Mouse (Mus musculus) embryonic facial prominence, embryonic 11.5 days (tissue): ENCODE results near the gene Rbm8a. TPM values are rescaled to one million over a fixed set of nuclear protein-coding genes. Genes with fewer than 3 reads are reported as not detected.
"Not testable (repeated sequence)": the region's sequence is repeated elsewhere in the genome, so short reads cannot be mapped to it uniquely, and the experiment has no call there.

Experiments
- ATAC-seq: fragments of 200-750 bp; cut with Nextera tagmentation; replicated peaks from 2 replicates; pipeline ENCODE4 v1.8.0; 2017; ENCODE audit warnings: low read depth; ENCODE audit not compliant: insufficient number of reproducible peaks, low FRiP score, low TSS enrichment
- DNase-seq: peaks from one replicate; pipeline ENCODE4 v3.0.0-alpha.2; 2015; ENCODE audit warnings: low spot score
- H3K27ac ChIP-seq: fragments of 300-500 bp; sonication (generic); replicated peaks from 2 replicates; pipeline ENCODE4 v1.5.1; 2014; ENCODE audit warnings: mild to moderate bottlenecking, low read depth, low read length, control low read depth
- H3K27me3 ChIP-seq: fragments of 300-500 bp; sonication (generic); 2 replicates; pipeline ENCODE4 v1.6.1; 2014; ENCODE audit warnings: mild to moderate bottlenecking, low read length, moderate library complexity, mixed read lengths; ENCODE audit not compliant: control insufficient read depth, insufficient read depth
- H3K36me3 ChIP-seq: fragments of 300-500 bp; sonication (generic); replicated peaks from 2 replicates; pipeline ENCODE4 v1.6.1; 2014; ENCODE audit warnings: low read depth, mild to moderate bottlenecking, low read length, moderate library complexity, mixed read lengths; ENCODE audit not compliant: control insufficient read depth, insufficient read depth
- H3K4me1 ChIP-seq: fragments of 300-500 bp; sonication (generic); 2 replicates; pipeline ENCODE4 v1.6.1; 2014; ENCODE audit warnings: low read length, mixed read lengths; ENCODE audit not compliant: control insufficient read depth, insufficient read depth
- H3K4me2 ChIP-seq: fragments of 300-500 bp; sonication (generic); 2 replicates; pipeline ENCODE4 v1.6.1; 2014; ENCODE audit warnings: low read depth, mild to moderate bottlenecking, control low read depth, low read length, moderate library complexity
- H3K4me3 ChIP-seq: fragments of 300-500 bp; sonication (generic); 2 replicates; pipeline ENCODE4 v1.5.1; 2014; ENCODE audit warnings: low read depth, low read length, control low read depth
- H3K9ac ChIP-seq: fragments of 300-500 bp; sonication (generic); replicated peaks from 2 replicates; pipeline ENCODE4 v1.6.1; 2014; ENCODE audit warnings: mild to moderate bottlenecking, control low read depth, low read length
- H3K9me3 ChIP-seq: fragments of 300-500 bp; sonication (generic); replicated peaks from 2 replicates; pipeline ENCODE4 v1.6.1; 2016; ENCODE audit warnings: mild to moderate bottlenecking, low read length, inconsistent platforms, mixed read lengths; ENCODE audit not compliant: control insufficient read depth
- WGBS: fragments of 180-500 bp; shearing (Covaris S2); extraction: QIAGEN DNeasy Blood & Tissue Kit; methylation state at CpG from one replicate; pipeline ENCODE4 v1.1.7; 2014; 5-methylcytosine and 5-hydroxymethylcytosine counted together
- polyA plus RNA-seq: library from polyadenylated mRNA; unstranded; fragments of >200 nt; fragmentation: Nextera tagmentation; extraction: Ambion mirVana; gene quantifications from 2 replicates; pipeline ENCODE4 v1.2.1, GENCODE M21; 2014

Rbm8a gene
- polyA plus RNA-seq, 1 experiment from 2014 or later, result 196 TPM

DNA sequence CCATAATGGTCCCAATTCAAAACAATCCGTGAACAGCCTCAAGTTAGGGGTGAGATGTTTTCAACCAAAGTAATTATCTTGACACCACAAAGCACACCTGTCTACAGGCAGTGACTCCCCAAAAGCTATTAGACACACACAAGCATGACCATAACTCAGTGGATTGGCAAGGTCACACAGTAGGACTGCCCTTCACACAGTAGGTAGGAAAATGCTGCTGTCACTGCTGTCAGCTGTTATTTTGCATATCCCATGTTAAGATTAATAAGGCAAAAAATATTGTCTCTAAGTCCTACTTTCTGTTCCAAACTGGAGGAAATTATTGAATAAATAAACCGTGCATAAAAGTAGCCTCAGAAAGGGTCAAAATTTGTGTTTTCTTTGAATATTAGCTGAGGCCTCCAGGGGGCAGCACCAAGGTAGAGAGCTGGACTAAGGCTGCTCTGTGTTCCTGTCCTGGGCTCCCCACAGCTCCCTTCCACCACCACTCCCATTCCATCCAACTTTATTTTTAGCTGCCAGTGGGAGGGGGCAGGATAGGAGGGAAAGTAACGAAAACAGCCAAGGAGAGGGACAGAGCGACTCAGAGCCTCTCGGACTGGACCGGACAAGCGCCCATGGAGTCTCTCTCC, 15.4 kb downstream of the Rbm8a start, which contains the start of gene Itga10:
Gene Itga10, plus strand, starts transcription at position 567 of the 632 bp plus-strand sequence.
- H3K4me3 ChIP-seq, result no peak within 1 kb of the TSS
- H3K9ac ChIP-seq, result no peak within 1 kb of the TSS
- ATAC-seq (no peak), DNase-seq (peak; percentile 68)
- no peaks in the 10 kb centered on the region for H3K4me1 ChIP-seq
- H3K36me3 ChIP-seq, result peaks cover 3% of the 10 kb centered on the region
- H3K27me3 ChIP-seq, result no peaks in the 10 kb centered on the region
- no peaks in the 10 kb centered on the region for H3K9me3 ChIP-seq
- WGBS, result 72% methylated on average over 7 of the region's 7 CpGs
- H3K4me2 ChIP-seq, result no peak within 1 kb of the TSS
- H3K27ac ChIP-seq, result no peak within 1 kb of the TSS

DNA sequence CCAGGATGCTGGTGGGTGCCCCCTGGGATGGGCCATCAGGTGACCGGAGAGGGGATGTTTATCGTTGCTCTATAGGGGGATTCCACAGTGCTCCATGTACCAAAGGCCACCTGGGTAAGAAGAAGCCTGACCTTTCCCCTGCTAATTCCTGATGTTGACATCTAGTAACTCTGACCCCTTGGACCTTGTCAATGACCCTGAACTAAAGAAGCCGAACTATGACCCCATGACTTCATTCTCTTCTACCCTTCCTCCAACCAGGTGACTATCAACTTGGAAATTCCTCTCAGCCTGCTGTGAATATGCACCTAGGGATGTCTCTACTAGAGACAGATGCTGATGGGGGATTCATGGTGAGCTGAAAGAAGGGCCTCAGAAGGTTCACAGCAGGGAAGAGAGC, 17.6 kb downstream of the Rbm8a start:
- Histone ChIP-seq H3K27me3 (no peaks in the 10 kb centered on the region), H3K4me1 (no peaks in the 10 kb centered on the region), H3K36me3 (peaks cover 3% of the 10 kb centered on the region), H3K9me3 (no peaks in the 10 kb centered on the region), H3K27ac (no peak overlapping the region), H3K4me2 (no peak overlapping the region), H3K9ac (no peak overlapping the region), H3K4me3 (no peak overlapping the region)
- DNase-seq, result no peak
- no peak for ATAC-seq
- 69% methylated on average over 3 of the region's 3 CpGs for WGBS

DNA sequence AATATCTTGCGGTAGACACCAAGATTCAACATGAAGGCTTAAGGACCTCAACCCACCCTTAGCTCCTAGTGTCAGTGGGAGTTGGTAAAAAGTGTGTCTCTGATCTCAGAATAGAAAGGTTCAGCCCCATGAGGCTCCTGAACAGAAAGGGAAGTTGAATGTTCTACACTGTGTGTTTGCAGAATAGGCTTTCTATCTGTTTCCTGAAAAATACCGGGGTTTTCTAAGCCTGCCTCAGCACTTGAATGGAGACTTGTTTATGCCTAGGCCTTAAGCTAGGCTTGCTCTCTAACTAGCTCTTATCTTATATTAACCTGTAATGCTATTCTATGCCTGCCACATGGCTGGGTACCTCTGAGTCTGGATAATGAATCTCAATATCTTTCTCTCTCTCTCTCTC, 31.2 kb downstream of the Rbm8a start:
- Histone ChIP-seq H3K36me3 (no peaks in the 10 kb centered on the region), H3K27me3 (no peaks in the 10 kb centered on the region), H3K4me3 (no peak overlapping the region), H3K4me2 (no peak overlapping the region), H3K27ac (no peak overlapping the region), H3K4me1 (no peaks in the 10 kb centered on the region), H3K9ac (no peak overlapping the region), H3K9me3 (no peaks in the 10 kb centered on the region)
- ATAC-seq (no peak), DNase-seq (no peak)
- WGBS, result 87% methylated on average over 2 of the region's 2 CpGs

DNA sequence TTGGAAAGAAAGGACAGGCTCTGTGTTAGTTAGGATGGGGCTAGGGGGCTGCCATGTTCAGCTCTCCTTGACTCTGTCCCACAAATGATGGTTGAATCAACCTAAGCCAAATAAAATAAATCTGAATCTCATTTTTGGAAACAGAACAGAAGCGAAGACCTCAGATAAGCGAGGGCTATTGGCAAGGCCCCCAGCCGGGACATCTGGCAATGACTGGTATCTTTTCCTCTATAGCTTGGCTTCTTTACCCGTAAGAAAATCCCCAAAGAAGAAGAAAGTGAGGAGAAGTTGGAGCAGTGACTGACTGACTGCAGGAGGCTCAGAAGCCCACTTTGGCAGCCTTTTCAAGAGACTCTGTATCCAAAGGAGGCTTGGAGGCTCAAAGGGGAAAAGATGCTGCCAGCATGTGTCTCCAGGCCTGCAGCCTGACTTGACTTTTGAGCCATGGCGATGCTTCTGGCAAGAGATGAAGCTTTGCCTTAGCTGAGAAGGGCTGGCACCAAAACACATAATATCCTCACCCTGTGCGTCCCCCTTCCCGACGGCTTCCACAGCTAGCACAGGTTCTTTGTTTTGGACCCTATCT, 33.1 kb downstream of the Rbm8a start:
- Histone ChIP-seq H3K27me3 (no peaks in the 10 kb centered on the region), H3K9ac (no peak overlapping the region; the same call in 1 of the 2 replicates), H3K36me3 (no peaks in the 10 kb centered on the region), H3K4me3 (no peak overlapping the region), H3K4me1 (no peaks in the 10 kb centered on the region), H3K4me2 (peak overlapping the region; percentile 21), H3K27ac (peak overlapping the region; percentile 38), H3K9me3 (no peaks in the 10 kb centered on the region)
- WGBS, result 44% methylated on average over 8 of the region's 8 CpGs
- no peak for DNase-seq
- ATAC-seq, result no peak

DNA sequence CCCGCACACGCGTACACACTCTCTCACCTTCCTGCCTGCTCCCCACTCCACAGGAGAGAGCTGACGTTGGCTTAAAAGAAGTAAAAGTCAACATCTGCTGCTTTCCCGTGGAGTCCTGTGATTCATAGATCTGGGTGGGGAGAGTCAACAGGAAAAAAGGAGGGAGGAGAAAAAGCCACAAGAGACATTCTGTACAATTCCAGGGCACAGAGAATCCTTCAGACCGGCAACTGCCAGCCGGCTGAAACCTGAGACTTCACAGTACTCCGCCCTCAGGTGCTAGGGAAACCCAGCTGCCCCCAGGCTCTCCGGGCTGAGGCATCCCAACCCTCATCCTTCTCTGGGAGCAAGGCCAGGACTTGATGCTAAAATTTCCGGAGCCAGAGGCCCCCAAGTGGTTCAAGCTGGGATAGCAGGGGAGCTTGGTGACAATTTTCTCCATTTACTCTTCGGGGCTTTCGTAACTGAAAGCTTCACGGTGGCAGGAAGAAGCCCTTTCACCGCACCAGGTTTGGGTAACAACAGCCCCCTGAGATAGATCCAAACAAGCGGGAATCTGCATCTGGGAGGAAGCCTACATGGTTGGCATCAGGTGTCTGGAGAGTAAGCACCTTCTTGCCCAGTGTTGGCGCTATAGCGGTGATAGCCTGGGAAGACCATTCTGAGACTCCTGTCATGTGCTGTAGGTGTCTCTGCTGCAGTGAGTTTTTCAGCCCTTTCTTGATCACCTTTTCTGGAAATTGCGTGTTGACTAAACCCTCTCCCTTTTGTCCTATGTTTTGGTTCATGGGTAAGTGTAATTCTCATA, 33.9 kb downstream of the Rbm8a start:
- H3K9me3 ChIP-seq, result no peaks in the 10 kb centered on the region
- no peaks in the 10 kb centered on the region for H3K27me3 ChIP-seq
- H3K4me1 ChIP-seq, result no peaks in the 10 kb centered on the region
- peak overlapping the region; percentile 38 for H3K27ac ChIP-seq
- no peak overlapping the region for H3K4me3 ChIP-seq
- H3K9ac ChIP-seq, result peak overlapping the region; percentile 3; the same call in 1 of the 2 replicates
- 5% methylated on average over 17 of the region's 18 CpGs for WGBS
- H3K4me2 ChIP-seq, result peak overlapping the region; percentile 21
- DNase-seq (peak; percentile 92), ATAC-seq (peak; percentile 89)
- no peaks in the 10 kb centered on the region for H3K36me3 ChIP-seq

DNA sequence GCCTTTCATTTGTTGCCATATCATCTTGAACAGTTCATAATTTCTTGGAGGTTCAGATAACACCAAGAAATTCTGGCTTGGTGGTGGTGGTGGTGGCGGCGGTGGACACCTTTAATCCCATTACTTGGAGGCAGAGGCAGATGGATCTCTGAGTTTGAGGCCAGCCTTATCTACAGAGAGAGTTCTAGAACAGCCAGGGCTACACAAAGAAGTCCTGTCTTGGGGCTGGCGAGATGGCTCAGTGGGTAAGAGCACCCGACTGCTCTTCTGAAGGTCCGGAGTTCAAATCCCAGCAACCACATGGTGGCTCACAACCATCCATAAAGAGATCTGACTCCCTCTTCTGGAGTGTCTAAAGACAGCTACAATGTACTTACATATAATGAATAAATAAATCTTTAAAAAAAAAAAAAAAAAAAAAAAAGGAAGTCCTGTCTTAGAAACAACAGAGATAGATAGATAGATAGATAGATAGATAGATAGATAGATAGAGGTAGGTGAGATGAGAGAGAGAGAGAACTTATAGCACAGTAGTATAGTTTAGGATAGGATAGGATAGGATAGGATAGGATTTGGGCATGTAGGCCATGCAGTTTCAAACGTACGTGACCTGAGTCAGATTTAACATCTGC, 36.1 kb downstream of the Rbm8a start:
- DNase-seq, ATAC-seq, H3K9ac ChIP-seq, H3K4me3 ChIP-seq, H3K4me2 ChIP-seq, H3K27me3 ChIP-seq, H3K9me3 ChIP-seq, H3K36me3 ChIP-seq, H3K27ac ChIP-seq, H3K4me1 ChIP-seq: not testable (repeated sequence)
- WGBS, result 83% methylated on average over 7 of the region's 7 CpGs

DNA sequence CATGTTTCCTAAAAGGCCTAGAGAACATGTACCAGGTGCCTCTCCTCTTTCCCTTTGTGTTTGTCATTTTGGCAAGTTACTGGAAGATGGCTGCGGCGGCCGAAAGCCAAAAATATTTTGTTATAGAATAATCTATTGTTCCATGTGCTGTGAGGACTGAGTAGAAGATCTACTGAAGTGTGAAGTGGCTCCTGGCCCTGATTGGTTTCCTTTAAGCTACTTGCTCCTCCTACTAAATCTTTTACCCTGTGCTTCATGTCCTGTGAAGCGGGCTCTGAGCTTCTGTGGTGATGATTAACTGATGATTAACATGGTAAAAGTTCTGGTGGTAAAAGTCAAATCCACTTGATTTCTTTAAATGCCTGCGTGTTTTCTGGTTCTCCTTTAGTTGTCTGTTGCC, 37.2 kb downstream of the Rbm8a start:
- H3K4me3 ChIP-seq, result no peak overlapping the region
- no peaks in the 10 kb centered on the region for H3K27me3 ChIP-seq
- no peak overlapping the region for H3K9ac ChIP-seq
- no peaks in the 10 kb centered on the region for H3K36me3 ChIP-seq
- H3K4me2 ChIP-seq, result no peak overlapping the region
- 90% methylated on average over 5 of the region's 5 CpGs for WGBS
- H3K27ac ChIP-seq, result no peak overlapping the region
- ATAC-seq, result no peak
- DNase-seq, result no peak
- H3K4me1 ChIP-seq, result no peaks in the 10 kb centered on the region
- H3K9me3 ChIP-seq, result no peaks in the 10 kb centered on the region
